Mouse (Mus musculus): ENCODE results near the gene Nr2c2ap.

The Nr2c2ap gene

GRCm38 (mm10) chr8:70112401-70113016 is 18.6 kb upstream of the Nr2c2ap start:
- POLR2A ChIA-PET, result interaction anchor here (0.5 to 1.5 kb wide), 14 partner anchors 8 to 135 kb away, joined by 3 to 7 read pairs (median 4); partner anchors contain the start of genes Ncan (in 1 of the 4), Nr2c2ap (in 1 of the 4) and Slc25a42 (in 1 of the 4)
- CTCF ChIA-PET, result interaction anchor here in 1 of 4 experiments (1.3 kb wide), 2 partner anchors 8 to 19 kb away, joined by 3 read pairs; partner anchors contain the start of genes Ncan and Nr2c2ap

- ChIA-PET CTCF (interaction anchor here in 1 of 4 experiments (0.5 kb wide), 1 partner anchor 10 kb away, joined by 4 read pairs; no protein-coding TSS in a partner anchor), POLR2A (interaction anchor here in 1 of 4 experiments (1.2 kb wide), 1 partner anchor 15 kb away, joined by 3 read pairs; no protein-coding TSS in a partner anchor)
Measured at GRCm38 (mm10) chr8:70114488-70114887, 16.6 kb upstream of the Nr2c2ap start.

DNA sequence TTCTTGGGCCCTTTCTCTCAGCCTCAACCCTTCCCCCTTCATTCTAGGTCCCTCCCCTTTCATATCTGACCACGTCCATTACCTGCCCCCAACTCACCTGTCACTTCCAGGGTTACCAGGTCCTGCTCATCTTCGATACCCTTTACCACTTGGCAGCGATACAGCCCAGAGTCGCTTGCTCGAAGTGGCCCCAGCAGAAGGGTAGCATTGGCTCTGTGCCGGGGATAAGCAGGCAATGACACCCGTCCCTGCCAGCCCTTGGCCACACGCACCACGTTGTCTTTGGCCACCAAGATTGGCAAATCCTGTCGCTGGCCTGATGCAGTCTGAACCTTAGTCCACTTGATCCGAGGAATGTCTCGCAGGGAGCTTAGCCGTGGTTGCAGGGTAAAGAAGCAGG is 16.2 kb upstream of the Nr2c2ap start:
- POLR2A ChIA-PET, result interaction anchor here in 1 of 4 experiments (1.2 kb wide), 1 partner anchor 15 kb away, joined by 3 read pairs; no protein-coding TSS in a partner anchor
- CTCF ChIA-PET, result interaction anchor here in 1 of 4 experiments (0.7 kb wide), 1 partner anchor 10 kb away, joined by 3 read pairs; no protein-coding TSS in a partner anchor

- ChIA-PET POLR2A (interaction anchor here in 3 of 4 experiments (0.6 to 2.5 kb wide), 24 partner anchors 11 to 581 kb away, joined by 3 to 12 read pairs (median 3); partner anchors contain the start of genes Nr2c2ap (in 3 of the 3), Hapln4 (in 1 of the 3), Jund (in 1 of the 3) and Slc25a42 (in 1 of the 3)), CTCF (interaction anchor here in 2 of 4 experiments (0.6 to 2.6 kb wide), 6 partner anchors 10 to 55 kb away, joined by 3 to 14 read pairs (median 3); partner anchors contain the start of genes Tm6sf2 (in 1 of the 2) and Tmem161a (in 1 of the 2))
Measured at GRCm38 (mm10) chr8:70117611-70118010, 13.5 kb upstream of the Nr2c2ap start.

- CTCF ChIA-PET, result interaction anchor here in 1 of 4 experiments (1.1 to 2.6 kb wide), 4 partner anchors 14 to 77 kb away, joined by 3 to 14 read pairs (median 4); partner anchors contain the start of genes Borcs8 and Rfxank
- POLR2A ChIA-PET, result interaction anchor here in 3 of 4 experiments (0.5 to 2.5 kb wide), 21 partner anchors 10 to 992 kb away, joined by 3 to 12 read pairs (median 3); partner anchors contain the start of genes Hapln4 (in 1 of the 3), Mau2 (in 1 of the 3), Nr2c2ap (in 1 of the 3) and Slc25a42 (in 1 of the 3)
Measured at GRCm38 (mm10) chr8:70118726-70119700, 12.1 kb upstream of the Nr2c2ap start.

- POLR2A ChIA-PET, result interaction anchor here (0.5 to 2.0 kb wide), 27 partner anchors 8 to 298 kb away, joined by 3 to 19 read pairs (median 4); partner anchors contain the start of genes Nr2c2ap (in 2 of the 4), Lpar2 (in 1 of the 4), Mef2b (in 1 of the 4) and Rfxank (in 1 of the 4)
- CTCF ChIA-PET, result interaction anchor here in 3 of 4 experiments (0.6 to 1.5 kb wide), 8 partner anchors 8 to 489 kb away, joined by 3 to 5 read pairs (median 4); no protein-coding TSS in a partner anchor
Measured at GRCm38 (mm10) chr8:70120667-70121066, 10.5 kb upstream of the Nr2c2ap start, which contains the start of gene Ncan. Gene Ncan, minus strand, starts transcription at chr8:70120873.

DNA sequence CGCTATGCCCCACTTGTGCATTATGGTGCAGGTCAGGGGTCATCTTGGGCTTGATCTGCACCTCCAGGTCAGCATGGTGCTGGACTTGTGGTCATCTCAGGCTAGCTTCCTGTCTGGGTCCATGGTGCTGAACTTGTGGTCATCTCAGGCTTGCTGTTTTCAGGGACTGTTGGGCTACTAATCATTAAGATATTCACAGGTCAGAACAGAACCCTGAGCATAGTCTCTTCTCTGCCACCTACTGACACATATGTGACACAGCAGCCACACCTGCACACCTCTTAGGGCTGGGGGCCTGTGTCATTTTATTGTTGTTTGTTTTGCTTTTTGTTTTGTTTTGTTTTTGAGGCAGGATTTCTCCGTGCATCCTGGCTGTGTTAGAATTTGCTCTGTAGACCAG is 8.3 kb upstream of the Nr2c2ap start:
- CTCF ChIA-PET, result interaction anchor here in 1 of 4 experiments (1.0 kb wide), 1 partner anchor 18 kb away, joined by 5 read pairs; no protein-coding TSS in a partner anchor
- POLR2A ChIA-PET, result no interaction called here

DNA sequence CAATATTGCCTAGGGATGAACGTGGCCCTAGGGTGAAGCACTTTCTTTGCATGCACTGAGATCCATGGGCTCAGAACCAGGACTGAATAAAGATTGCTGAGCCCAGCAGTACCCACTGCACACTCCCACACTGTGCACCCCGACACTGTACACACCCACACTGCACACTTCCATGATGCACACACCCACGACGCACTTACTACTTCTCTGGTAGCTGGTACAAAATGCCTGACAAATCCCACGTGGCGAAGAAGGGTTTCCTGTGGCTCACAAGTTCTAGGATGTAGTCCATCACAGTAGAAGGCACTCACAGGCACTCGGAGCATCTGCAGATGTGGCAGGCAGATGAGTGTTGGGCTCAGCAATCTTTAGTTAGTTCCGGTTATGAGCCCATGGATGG is 6.1 kb upstream of the Nr2c2ap start:
- CTCF ChIA-PET, result interaction anchor here in 1 of 4 experiments (0.6 kb wide), 1 partner anchor 61 kb away, joined by 3 read pairs; no protein-coding TSS in a partner anchor

DNA sequence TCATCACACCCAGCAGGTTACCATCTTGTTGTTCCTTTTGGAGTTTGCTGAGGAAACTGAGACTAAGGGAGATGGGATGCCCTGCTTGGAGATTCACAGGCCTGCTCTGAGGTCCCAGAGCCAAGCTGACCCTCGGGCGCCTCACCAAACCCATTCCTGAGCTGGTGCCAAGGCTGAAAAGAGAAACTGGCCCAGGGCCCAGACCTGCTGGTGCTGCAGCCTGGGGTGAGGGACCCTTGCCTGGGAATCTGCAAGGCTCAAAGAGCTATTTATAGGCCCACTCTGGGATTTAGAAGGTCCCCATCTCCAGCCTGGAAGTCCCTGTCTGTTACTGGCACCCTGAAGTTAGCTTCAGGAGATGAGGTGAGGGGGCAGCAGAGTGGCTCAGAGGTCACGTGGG is 2.7 kb upstream of the Nr2c2ap start:
- ChIA-PET CTCF (no interaction called here), POLR2A (interaction anchor here in 3 of 4 experiments (0.5 to 6.5 kb wide), 13 partner anchors 10 to 639 kb away, joined by 3 to 57 read pairs (median 8); partner anchors contain the start of genes Tmem161a (in 2 of the 3), Borcs8 (in 1 of the 3), Mef2b (in 1 of the 3) and Rfxank (in 1 of the 3))

More for the DNA sequence above, 6.1 kb upstream of the Nr2c2ap start:
- POLR2A ChIA-PET, result interaction anchor here in 1 of 4 experiments (0.9 kb wide), 1 partner anchor 34 kb away, joined by 3 read pairs; no protein-coding TSS in a partner anchor

DNA sequence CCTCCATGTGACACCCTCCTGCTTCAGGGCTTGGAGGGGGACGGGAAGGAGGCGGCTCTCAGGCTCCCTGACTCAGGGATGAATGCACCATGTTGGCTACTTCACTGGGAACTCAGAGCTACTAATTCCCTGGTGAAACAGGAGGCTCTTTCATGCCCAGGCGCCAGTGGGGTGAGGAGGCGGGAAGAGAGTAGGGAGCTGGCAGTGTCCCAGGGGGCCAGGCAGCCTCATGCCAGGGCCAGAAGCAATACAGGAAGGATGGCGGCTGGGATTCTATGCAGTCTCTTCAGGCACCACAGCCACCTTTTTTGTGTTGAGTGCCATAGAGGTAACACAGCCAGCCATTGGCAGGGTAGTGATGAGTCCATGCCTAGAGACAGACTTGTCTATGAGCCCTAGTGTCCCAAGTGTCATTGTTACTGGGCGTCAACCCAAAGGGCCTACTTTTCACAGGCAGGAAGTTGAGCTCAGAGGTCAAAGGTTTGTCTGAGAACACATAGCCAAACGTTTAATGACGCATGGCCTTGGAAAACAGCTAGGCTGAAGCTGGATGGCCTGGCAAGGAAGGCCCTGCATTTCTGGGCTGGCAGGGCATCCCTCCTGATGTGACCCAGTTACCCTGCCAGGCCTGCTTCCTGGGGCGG is 1.7 kb upstream of the Nr2c2ap start:
- ChIA-PET POLR2A (interaction anchor here (0.5 to 6.5 kb wide), 47 partner anchors 8 to 638 kb away, joined by 3 to 57 read pairs (median 5); partner anchors contain the start of genes Slc25a42 (in 4 of the 4), Borcs8 (in 3 of the 4), Ncan (in 3 of the 4) and Rfxank (in 3 of the 4)), CTCF (interaction anchor here in 2 of 4 experiments (0.6 to 1.3 kb wide), 2 partner anchors 9 to 19 kb away, joined by 3 to 5 read pairs; partner anchors contain the start of gene Ncan (in 1 of the 2))

- POLR2A ChIA-PET, result interaction anchor here in 3 of 4 experiments (0.6 to 6.5 kb wide), 52 partner anchors 9 to 409 kb away, joined by 3 to 57 read pairs (median 5); partner anchors contain the start of genes Borcs8 (in 3 of the 3), Ncan (in 3 of the 3), Rfxank (in 3 of the 3) and Slc25a42 (in 3 of the 3)
- CTCF ChIA-PET, result interaction anchor here in 3 of 4 experiments (0.6 to 1.3 kb wide), 3 partner anchors 9 to 269 kb away, joined by 3 to 5 read pairs (median 3); partner anchors contain the start of gene Ncan (in 1 of the 3)
Measured at GRCm38 (mm10) chr8:70130066-70130465, 1.1 kb upstream of the Nr2c2ap start.

DNA sequence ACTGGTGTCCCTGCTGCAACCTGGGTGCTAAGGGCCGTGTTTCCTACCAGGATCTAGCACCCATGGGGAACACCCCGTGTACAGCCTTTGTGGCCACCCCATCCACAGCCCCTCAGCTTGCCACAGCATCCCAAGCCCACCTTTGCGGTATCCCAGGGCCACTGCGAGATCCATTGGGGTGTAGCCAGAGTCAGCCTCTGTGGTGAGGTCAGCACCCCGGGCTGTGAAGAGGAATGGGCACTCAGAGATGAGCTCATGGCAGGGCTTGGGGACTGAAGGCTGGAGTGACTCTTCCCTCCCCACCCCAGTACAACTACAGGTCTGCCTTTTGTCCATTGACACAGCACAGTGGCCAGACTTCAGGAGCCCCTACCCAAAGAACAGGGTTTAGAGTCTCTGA is 3.0 kb downstream of the Nr2c2ap start:
- POLR2A ChIA-PET, result interaction anchor here in 2 of 4 experiments (0.6 to 6.5 kb wide), 6 partner anchors 11 to 148 kb away, joined by 3 to 57 read pairs (median 4); no protein-coding TSS in a partner anchor
- CTCF ChIA-PET, result no interaction called here

GRCm38 (mm10) chr8:70134931-70135330 is 3.8 kb downstream of the Nr2c2ap start:
- ChIA-PET CTCF (no interaction called here), POLR2A (interaction anchor here in 3 of 4 experiments (0.6 to 1.9 kb wide), 5 partner anchors 16 to 94 kb away, joined by 3 to 11 read pairs (median 3); no protein-coding TSS in a partner anchor)

DNA sequence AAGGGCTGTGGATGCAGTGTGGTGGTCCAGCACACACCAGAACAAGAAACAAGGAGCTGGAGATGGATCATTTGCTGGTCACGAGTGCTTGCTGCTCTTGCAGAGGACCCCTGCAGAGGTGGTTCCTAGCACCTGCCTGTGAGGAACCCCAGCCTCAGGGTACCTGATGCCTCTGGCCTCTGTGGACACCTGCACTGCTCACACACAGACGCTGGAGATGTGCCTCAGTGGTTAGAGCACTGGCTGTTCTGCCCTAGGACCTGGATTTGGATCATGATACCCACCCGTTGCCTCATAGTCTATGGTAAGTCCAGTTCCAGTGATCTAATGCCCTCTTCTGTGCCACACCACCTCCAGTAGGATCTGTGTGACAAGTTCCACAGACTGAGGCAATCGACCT is 5.5 kb downstream of the Nr2c2ap start:
- POLR2A ChIA-PET, result interaction anchor here in 3 of 4 experiments (0.6 to 2.1 kb wide), 10 partner anchors 8 to 76 kb away, joined by 3 to 12 read pairs (median 4); partner anchors contain the start of genes Ncan (in 1 of the 3) and Slc25a42 (in 1 of the 3)
- CTCF ChIA-PET, result no interaction called here

DNA sequence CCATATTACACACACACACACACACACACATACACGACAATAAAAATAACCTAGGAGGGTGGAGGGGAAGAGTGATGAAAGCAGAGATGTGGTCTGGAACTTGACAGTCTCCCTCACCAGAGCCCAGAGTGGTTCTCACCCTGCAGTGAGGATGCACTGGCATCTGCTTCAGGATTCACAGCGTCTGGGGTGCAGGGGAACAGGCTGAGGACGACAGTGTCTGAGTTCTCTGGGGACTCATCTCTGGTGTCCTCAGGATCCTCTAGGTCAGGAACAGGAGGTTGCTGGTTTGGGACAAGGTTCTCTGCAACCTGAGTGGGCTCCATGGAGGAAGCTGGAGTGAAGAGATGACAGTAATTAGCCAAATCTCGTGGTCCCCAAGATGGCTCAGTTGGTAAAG is 6.8 kb downstream of the Nr2c2ap start:
- CTCF ChIA-PET, result no interaction called here
- POLR2A ChIA-PET, result interaction anchor here in 3 of 4 experiments (0.6 to 5.4 kb wide), 10 partner anchors 8 to 480 kb away, joined by 3 to 30 read pairs (median 13); partner anchors contain the start of genes Nr2c2ap (in 1 of the 3) and Tmem161a (in 1 of the 3)
